Mouse (Mus musculus): ENCODE measurements around the gene Rab3ip. TPM values are rescaled to one million over a fixed set of nuclear protein-coding genes. Genes with fewer than 3 reads are reported as not detected.

The Rab3ip gene
- total RNA-seq (2015; ENCODE audit: low replicate concordance) (0.63 and 2.5 TPM in 2 replicates), total RNA-seq (2017; ENCODE audit: low replicate concordance) (1.8 and 3.7 TPM in 2 replicates)

DNA sequence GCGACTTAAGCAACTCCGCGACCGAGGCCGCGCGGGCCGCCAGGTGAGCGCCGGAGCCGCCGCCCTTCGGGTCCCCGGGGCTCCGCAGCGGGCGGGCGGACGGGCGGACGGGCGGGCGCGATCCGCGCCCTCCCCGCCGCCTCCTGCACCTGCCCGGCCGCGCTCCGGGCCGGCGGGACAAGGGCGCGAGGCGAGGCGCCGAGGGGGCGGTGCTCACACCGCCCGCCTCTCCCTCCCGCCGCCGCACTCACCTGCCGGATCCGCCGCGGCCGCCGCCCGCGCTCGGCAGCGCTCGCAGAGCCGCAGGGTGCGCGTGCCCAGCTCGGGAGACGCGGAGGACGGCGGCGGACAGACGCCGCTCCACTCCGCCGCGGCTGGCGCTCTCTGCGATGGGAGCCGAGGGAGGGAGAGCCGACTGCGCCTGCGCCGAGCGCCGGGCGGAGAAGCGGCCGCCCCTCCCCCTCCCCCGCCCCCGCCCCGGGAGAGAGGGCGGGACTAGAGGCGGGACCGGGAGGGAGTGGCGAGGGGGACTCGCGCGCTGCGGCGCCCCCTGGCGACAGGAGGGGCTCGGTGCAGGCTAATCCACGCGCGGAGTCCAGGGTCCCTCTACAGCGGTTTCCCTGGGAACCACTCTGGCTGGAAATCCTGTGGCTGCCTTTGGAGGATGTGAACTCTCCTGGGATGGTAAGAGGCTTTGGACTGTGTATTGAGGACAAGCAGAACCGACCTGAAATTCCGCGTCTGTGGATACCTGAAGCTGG is at the start of gene Rab3ip:
Gene Rab3ip, minus strand, starts transcription at position 761 of the 761 bp plus-strand sequence.
- ATAC-seq (replicated peaks; ENCODE audit: low FRiP score, poor library complexity, severe bottlenecking) = peak; percentile 89

DNA sequence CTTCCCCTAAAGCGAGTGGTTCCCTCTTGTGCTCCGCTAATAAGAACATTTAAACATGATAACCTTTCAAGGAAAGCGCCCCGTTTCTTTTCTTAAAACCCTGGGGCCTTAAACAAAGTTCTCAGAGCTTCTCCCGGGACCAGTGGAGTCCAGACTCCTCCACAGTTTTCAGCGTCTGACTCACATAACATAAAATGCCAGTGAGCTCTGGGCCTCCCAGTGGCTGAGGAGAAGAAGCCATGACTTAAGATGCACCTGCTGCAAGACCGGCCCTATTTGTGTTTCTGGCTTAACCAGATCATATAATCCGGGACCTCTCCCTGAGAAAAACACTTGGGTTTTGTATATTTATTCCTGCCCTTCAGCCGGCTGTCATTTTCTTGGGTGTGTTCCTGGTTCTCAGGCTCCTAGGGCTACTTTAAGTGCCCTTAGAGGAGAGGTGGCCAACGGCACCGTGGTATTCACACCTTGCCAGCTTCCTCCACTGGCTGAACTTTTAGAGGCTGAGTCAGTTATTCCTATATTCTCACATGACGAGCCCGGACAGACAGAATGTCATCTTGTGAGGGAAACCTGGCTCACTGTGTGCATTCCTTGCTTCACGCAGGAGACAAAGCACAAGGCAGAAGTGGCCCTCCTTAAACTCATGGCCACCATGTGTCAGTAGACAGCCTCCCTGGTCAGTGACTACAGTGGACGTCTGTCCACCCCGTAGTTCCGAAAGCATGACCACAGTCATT is 48.3 kb upstream of the Rab3ip start:
- ATAC-seq (replicated peaks; ENCODE audit: low FRiP score, poor library complexity, severe bottlenecking) = no peak

DNA sequence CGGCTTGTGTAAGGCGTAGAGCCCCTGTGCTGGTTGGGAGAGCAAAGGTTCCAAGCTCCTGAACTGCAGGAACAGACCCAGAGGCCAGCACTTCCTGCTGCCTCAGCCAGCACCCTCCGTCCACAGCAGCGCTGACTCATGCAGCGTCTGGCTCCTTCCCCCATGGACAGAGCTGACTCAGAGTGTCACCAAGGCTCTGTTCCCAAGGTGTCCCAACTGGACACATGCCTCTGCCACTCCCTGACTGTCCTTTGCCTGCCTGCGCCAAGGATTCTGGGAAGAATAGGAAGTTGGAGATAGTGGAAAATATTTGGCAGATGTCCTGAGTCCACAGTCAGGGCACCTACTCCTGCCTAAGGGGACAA is 45.6 kb upstream of the Rab3ip start:
- no peak for ATAC-seq (replicated peaks; ENCODE audit: low FRiP score, poor library complexity, severe bottlenecking)

DNA sequence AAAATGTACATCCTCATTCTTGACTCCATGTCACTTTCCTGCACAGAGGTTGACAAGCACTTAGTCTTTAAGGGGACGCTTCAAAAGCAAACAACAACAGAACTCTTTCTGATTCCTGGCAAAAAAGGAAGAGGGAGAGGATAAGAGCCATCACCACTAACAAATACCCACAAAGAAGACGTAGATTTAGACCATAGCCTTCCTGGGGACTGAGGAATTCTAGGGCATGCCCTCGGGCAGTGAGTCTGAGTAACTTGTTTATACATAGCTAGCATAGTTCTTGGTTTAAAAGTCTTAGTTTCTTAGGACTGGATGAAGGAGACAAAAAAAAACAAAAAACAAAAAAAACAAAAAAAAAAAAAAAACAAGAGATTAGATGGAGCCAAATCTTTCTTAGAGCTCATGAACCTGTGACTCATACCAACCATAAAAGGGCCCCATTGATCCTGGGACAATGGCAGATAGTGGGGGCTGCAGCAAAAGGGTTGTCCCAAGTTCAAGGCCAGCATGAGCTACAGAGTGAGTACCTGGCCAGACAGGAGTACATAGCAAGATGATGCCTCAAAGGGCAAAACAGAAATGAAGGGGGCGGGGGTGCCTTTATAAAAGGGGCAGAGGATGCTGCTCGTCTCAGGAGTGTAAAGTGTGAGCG is 45.1 kb upstream of the Rab3ip start:
- no peak for ATAC-seq (replicated peaks; ENCODE audit: low FRiP score, poor library complexity, severe bottlenecking)

DNA sequence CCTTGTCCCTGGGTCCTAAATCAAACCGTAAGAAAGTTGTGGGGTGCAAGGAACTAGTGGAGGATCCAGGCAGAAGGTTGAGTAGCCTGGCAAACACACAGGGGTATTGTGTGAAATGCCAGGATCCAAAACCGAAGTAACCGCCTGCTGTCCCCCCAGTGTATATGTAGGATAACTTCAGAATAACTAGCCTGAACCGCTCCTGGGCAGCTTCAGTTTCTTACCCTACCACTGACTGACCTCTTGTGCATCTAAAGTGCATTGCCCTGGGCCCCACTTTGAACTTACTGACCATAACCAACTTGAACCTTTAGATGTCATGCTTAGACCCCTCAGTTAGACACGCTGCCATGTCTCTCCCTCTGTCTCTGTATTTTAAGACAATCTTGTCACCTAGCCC is 44.6 kb upstream of the Rab3ip start:
- no peak for ATAC-seq (replicated peaks; ENCODE audit: low FRiP score, poor library complexity, severe bottlenecking)

DNA sequence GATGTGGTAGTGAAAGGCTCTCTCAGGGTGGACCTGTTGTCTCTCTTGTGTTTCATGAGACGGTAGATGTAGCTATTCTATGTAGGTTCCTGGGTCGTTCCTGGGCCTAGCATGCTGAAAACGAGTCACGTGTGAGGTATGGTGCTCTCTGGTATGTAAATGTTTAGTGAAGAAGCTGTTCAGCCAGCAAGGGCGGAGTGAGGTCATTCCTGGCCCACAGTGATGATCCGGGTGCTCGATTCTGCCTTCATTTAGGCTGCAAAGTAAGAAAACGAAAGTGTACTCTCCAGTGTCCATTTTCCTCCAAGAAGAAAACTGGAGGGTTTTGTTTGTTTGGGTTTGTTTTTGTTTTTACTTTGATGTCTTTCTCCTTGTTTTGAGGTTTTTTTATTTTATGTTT is 43.4 kb upstream of the Rab3ip start:
- no peak for ATAC-seq (replicated peaks; ENCODE audit: low FRiP score, poor library complexity, severe bottlenecking)

DNA sequence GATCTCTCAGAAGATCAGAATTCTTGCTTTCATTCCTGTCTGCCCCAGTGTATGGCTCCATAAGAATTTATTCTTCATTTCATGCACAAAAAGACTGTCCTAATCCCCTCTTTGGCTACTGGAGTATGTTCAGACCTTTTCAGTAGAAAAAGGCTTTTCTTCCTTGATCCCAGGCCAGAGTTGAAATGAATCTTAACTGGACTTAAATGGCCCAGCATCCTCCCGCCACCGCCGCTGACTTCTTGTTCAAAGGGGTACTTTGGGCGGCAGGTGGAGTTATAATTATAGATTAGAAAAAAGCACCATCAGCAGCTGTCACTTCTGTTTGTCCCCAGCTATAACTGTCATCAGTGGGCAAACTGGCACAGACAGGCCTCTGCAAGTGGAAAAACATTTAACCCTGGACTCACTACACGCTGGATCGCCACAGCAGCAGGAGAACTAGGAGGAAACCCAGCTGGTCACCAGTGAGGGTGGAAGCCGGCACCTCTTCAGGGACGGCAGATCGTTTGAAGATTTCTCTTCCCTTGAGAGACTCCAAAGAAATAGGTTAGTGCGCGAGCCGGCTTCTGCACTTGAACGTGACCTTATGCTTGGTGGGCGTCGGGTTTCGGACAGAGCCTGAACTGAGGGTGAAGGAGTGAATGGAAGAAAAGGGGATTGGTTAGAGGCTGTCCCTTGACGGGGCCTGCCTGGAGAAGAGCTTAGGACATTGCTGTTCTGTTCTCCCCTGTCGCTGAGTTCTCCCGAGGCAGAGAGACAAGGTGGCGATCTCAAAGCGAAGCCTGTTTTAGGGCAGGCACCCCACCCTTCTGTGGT is 35.9 kb upstream of the Rab3ip start, which contains the start of gene Best3:
Gene Best3, plus strand, starts transcription at position 51 of the 819 bp plus-strand sequence.
- no peak for ATAC-seq (replicated peaks; ENCODE audit: low FRiP score, poor library complexity, severe bottlenecking)

DNA sequence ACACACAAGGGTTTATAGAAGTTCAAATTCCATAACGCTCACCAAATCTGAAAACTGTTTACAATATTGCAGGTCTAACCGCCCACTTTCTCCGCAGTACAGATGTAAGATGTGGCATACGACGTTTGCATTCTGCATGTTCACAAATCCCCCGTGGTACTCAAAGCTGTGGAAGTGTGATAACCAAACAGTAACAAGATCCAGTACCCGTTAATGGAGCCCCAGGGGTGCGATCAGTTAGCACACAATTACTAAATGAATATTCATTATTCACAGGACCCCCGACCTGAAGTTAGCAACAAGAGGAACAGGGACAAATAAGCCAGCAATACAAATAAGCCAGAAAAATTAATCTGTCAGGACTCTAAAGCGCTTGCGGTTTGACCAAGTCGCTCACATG is 34.3 kb upstream of the Rab3ip start:
- ATAC-seq (replicated peaks; ENCODE audit: low FRiP score, poor library complexity, severe bottlenecking) = no peak

DNA sequence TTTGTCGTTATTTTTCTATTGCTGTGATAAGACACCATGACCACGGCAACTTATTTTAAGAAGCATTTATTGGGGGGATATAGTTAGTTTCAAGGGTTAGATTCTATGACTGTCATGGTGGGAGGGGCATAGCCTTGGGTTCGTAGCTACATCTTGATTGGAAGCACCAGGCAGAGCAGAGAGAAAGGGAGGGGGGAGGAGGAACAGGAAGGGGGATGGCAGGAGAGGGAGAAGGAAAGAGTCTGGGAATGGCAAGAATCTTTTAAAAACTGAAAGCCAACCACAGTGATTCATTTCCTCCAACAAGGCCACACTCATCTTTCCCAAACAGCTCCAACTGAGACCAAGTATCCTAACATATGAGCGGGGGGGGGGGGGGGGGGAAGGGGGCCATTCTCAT is 32.0 kb upstream of the Rab3ip start:
- ATAC-seq (replicated peaks; ENCODE audit: low FRiP score, poor library complexity, severe bottlenecking) = no peak

DNA sequence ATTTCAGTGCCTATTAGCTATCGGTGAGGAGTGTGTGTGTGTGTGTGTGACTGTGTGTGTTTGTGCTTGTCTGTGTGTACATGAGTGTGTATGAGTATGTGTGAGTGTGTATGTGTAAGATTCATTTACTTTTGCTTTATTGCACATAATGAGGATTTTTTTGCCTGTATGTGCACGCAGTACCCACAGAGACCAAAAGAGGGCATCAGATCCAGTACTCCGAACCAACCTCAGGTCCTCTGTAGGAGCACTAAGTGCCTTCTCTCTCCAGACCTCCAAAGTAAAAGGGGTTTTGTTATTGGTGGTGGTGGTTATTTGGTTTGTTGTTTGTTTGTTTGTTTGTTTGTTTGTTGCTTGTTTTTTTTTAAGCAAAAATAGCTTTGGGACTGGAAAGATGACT is 30.3 kb upstream of the Rab3ip start:
- peak; percentile 68 for ATAC-seq (replicated peaks; ENCODE audit: low FRiP score, poor library complexity, severe bottlenecking)

DNA sequence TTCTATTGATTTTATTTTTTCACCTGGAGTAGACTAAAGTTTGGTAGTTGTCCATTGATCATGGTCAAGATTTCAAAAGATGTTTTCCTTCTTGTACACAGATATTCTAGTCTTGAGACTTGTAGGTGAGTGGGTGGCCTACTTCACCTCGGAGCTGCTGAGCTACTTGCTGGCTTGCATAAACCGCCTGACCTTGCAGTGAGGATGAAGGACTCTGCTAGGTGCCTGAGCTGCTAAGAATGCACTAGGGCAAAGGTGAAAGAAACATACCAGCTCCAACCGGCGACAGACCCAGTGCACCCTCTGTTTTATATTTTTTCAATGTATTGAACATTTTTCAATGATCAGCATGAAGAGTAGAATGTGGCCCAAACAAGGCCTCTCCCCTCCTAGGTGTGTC is 29.7 kb upstream of the Rab3ip start:
- ATAC-seq (replicated peaks; ENCODE audit: low FRiP score, poor library complexity, severe bottlenecking) = no peak

DNA sequence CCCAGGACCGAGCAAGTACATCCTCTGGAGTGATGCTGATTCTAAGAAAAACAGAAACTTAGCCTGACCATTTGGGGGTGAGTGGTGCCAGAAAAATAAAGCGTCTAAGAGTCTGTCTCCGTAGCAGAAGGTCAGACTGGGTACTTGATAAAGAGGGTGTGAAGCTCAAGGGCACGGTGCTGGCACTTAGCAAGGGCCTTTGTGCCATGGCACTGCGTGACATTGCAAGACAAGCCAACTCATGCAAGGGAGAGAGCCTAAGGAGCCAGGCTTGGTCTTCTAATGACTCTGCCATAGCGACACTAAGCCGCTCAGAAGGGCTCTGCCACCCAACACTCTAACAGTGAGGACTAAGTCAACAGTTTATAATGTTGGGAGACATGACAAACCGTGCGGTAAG is 28.3 kb upstream of the Rab3ip start:
- ATAC-seq (replicated peaks; ENCODE audit: low FRiP score, poor library complexity, severe bottlenecking) = no peak

DNA sequence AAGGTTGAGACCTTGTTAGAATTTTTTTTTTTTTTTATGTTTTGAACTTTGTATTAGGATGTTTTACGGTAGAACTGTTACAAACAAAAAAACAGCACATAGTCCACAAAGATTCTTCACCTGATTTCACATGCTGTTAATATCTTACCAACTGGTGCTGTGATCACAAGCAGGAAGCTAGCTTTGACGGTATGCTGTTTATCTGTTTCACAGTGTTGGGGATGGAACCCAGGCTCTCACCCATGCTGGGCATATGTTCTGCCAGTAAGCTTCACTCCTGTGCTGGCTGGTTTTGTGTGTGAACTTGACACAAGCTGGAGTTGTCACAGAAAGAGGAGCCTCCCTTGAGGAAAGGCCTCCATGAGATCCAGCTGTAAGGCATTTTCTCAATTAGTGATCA is 27.3 kb upstream of the Rab3ip start:
- no peak for ATAC-seq (replicated peaks; ENCODE audit: low FRiP score, poor library complexity, severe bottlenecking)

DNA sequence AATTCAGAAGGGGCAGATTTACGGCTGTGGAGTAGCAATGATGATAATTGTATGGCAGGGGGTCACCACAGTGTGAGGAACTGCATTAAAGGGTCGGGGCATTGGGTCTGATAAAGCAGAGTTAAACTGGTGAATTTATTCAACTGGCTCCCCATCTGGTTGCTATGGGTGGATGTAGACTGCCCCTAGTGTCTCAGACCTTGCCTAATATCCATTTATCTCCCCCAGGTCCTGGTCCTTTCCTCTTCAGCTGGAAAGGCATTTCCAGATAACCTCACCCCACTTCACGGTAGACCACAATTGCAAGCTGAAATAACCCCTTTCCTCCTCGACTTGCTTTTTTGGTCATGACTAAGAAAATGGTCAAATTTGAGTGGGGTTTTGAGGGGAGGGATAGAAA is 26.9 kb upstream of the Rab3ip start:
- no peak for ATAC-seq (replicated peaks; ENCODE audit: low FRiP score, poor library complexity, severe bottlenecking)

DNA sequence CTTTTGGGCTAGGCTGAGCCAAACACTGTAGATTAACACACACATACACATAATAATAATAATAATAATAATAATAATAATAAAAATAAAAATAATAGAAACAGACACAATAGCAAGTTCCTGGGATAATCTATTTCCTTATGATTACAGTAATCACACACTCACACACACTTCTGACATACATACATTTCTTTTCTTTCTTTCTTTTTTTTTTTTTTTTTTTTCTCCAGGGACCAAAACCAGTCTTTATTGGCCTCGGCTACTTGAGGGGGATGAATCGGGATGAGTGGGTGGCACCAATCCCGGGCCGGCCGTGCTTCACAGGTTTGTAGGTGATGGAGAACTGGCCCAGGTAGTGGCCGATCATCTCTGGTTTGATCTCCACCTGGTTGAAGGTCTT is 21.9 kb upstream of the Rab3ip start, which contains the start of gene Gm10271:
Gene Gm10271, minus strand, starts transcription at position 101 of the 400 bp plus-strand sequence.
- ATAC-seq (replicated peaks; ENCODE audit: low FRiP score, poor library complexity, severe bottlenecking) = no peak

DNA sequence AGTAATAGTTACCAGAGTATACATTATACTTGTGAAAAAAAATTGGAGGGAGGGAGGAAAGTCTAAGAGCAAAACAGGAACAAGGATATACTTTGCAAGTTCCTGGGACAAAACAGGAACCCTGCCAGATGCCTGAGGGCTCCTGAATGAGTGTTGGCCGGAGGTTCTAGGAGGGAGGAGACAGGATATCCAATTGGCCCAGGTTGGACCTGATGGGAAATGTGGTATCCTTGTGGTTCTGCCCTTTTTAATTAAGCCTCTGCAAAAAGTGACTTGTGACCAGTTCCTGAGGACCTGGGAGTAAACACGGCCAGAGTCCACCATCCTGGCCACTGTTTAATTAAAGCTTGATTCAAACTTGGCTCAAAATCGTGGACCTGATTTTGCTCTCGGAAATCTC is 18.2 kb upstream of the Rab3ip start:
- no peak for ATAC-seq (replicated peaks; ENCODE audit: low FRiP score, poor library complexity, severe bottlenecking)

DNA sequence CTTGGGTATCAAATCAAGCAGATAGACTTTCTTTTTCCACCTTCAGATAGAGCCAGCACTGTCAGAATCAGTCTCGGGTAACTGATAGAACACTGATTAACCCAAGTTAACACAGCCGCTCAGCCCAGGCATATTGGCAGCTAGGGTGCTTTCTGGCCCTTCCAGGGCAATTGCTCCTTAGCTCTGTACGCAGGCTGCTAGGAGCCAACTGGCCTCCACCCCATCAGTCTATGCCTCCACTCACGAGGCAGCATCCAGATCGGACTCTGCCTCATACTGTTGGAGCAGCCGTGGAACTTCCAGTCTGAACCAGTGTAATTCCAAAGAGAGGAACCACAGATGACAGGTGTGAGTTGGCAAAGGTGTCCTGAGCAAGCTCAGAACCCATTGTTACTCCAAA is 15.5 kb upstream of the Rab3ip start:
- no peak for ATAC-seq (replicated peaks; ENCODE audit: low FRiP score, poor library complexity, severe bottlenecking)

DNA sequence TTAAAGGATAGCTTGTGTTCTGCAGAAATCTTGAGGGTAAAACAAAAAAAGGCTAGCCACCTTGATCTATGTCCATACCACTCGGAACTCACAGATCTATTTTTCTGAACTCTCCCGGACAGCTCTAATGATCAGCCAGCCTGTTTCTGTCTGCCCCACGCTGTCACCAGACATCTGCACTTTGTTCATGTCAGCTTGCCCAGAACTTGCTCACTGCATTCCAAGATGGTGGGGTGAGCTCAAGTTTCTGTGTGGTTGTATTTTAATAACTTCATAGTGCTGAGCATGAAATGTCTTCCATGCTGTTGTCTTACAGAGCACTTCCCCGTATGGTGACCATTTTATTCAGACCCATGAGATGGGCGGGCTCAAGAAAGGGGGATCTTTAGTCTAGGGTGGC is 14.7 kb upstream of the Rab3ip start:
- no peak for ATAC-seq (replicated peaks; ENCODE audit: low FRiP score, poor library complexity, severe bottlenecking)

DNA sequence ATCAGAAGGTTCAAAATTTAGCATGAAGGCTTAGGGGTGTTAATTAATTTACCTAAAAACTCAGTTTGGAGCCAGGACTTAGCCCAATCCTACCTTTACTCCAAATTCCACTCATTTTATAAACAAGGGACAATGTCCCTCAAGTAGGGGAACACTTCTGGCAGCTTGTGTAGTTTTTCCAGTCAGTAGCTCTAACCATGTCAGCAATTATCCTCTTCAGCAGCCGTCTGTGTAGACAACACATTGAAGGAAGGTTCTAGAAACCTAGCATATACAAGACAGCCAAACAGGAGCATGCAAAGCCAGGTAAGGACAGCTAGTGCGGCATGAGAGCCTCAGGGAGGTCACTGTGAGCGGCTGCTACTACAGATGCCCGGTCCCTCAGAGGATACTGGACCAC is 14.0 kb upstream of the Rab3ip start:
- no peak for ATAC-seq (replicated peaks; ENCODE audit: low FRiP score, poor library complexity, severe bottlenecking)

DNA sequence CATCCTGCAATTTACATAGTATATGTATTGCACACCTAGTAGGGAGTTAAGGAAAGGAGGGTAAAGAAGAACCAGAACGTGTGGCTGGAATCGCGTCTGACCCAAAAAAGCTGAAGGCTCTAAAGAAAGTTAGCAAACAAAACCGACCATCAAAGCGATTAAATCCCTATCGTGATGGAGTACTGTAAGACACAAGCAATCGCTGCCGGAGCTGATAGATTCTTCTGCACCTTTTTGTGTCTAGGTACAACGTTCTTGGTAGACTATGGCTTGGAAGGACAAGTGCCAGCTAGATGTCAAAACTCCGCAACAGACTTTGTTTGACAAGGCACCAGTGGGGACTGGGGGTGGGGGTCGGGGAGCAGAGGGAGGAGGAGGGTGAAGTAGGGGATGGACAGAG is 13.5 kb upstream of the Rab3ip start:
- no peak for ATAC-seq (replicated peaks; ENCODE audit: low FRiP score, poor library complexity, severe bottlenecking)

All from erythroblast, adult 5-6 weeks (primary cell).